Mouse (Mus musculus): ENCODE results near the gene Galnt14.

GRCm38 (mm10) chr17:73554668-73555067, 155.6 kb downstream of the Galnt14 start:
- TF ChIP-seq POLR2A (IDR thresholded peaks at IDR 0.05; ENCODE audit: insufficient read depth, low read depth, low read length) (no peak), CTCF (IDR thresholded peaks at IDR 0.05) (no peak), EP300 (IDR thresholded peaks at IDR 0.05; ENCODE audit: insufficient read depth, low read depth, low read length) (no peak)
